Mouse (Mus musculus) telencephalon, adult 2 months (tissue): ENCODE results near the gene Dnah7b.
"Not testable (repeated sequence)": the region's sequence is repeated elsewhere in the genome, so short reads cannot be mapped to it uniquely, and the experiment has no call there.

Experiments
- DNase-seq: peaks from one replicate; pipeline ENCODE4 v3.0.0-alpha.2; 2011; ENCODE audit warnings: low read depth, low spot score

The Dnah7b gene

DNA sequence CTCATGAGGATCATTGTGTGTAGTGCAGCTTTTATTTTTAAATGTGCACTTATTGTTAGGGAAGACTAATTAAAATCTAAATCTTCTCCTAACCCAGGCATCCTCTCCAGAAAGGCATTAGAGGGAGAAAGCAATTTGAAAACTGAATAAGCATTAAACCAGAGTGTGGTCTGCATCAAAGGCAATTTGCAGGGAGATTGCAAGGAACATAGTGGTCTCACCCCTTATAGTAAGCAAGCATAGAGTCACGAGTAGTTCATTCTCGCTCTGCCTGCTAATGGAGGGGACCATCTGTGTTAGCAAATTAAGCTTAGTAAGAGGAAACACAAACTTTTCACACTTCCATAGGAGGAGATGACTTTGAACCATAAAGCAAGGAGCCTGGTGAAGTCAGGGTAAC lies 228.3 kb downstream of the Dnah7b start:
- DNase-seq, result not testable (repeated sequence)

DNA sequence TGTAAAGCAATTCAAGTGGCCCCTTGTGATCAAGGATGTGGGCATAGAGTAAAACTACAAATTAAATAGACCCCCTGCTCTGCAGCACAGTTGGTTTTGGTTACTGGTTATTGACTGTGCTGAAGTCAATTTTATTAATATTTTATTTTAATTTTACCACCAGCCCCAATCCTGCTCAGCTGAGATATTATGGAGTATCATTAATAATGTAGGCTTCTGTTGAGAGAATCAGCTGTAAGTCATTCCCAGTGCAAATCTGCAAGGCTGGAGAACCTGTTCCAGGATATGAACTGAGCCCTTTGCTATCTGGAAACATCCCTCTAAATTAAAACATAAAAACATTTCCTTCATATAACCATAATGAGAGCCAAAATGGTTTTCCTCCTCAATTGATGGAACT lies 259.8 kb downstream of the Dnah7b start:
- not testable (repeated sequence) for DNase-seq

DNA sequence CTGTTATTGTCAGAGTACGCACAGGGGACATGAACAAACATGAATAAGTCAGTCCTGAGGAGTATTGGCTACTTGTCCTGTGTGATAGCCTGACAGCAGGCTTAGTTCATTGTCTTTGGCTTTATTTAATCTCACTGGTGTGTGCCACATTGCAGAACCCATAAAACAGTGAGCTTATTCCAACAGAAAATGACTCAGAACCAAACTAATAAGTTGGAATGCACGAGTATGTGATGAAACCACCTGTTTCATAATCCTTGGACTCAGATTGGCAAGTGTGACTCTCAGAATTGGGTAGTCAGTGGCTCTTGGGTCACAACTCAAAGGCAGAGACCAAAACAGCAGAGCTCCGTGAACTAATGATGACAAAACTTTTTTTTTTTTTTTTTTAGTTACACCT lies 279.2 kb downstream of the Dnah7b start:
- DNase-seq, result not testable (repeated sequence)

DNA sequence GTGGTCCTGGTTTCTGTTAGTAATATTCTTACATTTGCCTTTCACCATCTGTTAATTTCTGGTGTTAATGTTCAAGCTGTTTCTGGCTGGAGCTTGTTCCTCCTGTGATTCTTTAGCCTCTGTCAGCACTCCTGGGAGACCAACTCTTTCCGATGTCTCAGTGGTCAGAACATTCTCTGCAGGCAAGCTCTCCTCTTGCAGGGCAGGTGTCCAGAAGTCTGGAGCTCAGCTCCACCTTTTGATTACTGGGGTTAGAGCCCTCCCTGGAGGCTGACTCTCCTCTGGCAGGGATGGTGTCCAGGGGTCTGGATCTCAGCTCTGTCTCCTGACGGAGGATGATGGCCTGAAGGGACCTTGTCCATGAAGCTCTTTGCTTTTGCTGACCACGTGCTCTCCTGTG lies 314.5 kb downstream of the Dnah7b start:
- DNase-seq, result not testable (repeated sequence)

DNA sequence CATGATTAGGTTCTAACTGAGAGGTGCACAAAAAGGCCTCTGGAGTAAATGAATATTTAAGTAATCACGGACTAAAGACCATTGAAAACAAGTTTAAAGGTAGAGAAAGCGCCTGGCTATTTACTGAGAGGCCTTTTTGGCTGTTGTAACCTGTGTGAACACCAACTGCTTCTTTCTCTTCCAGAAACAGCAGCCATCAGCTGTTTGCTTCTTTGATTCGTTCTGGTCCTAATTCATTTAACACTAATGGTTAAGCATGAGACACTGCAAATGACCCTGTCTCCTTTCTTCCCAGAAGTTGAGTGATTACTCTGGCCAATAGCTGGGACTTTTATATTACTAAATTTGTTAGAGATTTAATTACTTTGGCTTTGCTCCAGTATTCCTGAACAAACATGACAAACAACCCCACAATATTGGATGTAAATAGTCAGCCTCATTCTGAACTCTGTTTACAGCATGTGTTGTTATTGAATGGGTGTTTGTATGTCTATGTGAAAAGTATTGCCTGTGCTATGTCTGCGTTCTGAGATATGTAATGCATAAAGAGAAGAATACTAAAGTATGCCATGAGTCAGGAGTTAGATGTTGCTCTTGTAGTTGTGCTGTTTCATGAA lies 328.7 kb downstream of the Dnah7b start:
- DNase-seq, result not testable (repeated sequence)

DNA sequence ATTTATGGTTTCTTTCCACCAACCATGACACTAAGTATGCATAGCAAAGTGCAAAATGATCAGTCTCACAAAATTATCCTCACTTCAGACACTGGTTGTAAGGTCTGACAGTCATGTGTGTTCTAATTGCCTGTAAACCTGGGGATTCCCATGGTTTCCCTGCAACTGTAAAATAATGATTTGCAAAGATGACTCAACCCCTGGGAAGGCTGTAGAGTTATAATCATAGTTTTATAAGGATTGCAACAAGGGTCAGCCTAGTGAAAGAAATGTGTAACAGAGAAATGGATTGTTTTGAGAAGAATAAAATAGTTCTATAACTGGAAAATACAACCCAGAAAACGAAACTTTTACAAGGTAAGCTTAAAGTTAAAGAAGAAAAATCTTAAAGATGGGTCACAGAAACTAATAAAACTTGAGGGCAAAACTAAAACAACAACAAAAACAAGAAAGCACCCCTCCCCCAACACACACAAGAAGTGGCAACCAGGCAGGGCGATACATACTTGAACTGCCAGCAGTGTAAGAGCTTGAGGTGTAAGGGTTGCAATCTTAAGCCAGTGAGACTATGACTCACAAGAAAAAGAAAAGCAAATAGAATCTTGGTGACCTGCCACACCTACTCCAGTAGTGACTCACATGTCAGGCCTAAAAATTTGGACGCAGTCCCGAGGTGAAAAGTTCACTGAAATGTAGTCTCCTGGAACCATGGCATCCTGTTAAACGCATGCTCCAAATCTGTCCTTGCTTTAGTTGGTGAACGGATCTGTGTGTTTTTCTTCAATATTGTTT lies 342.4 kb downstream of the Dnah7b start:
- DNase-seq, result no peak

DNA sequence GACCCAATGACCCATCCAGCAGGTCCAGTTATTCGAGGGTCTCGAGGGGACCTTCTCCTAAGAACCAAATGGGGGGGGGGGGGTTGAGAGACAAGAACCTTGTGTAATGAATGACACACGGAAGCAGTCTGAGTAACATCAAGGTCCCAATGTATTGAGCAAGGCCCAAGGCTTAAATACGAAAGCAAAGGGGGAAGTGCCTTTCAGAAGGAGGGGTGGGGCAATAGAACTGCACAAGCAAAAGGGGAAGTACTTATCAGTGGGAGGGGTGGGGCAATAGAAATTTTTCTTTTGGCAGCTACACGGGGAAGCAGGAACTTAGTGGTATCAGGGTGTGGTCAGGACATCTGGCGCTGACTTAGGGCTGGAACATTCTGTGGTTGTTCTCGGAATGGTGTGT lies 348.7 kb downstream of the Dnah7b start:
- DNase-seq, result not testable (repeated sequence)

DNA sequence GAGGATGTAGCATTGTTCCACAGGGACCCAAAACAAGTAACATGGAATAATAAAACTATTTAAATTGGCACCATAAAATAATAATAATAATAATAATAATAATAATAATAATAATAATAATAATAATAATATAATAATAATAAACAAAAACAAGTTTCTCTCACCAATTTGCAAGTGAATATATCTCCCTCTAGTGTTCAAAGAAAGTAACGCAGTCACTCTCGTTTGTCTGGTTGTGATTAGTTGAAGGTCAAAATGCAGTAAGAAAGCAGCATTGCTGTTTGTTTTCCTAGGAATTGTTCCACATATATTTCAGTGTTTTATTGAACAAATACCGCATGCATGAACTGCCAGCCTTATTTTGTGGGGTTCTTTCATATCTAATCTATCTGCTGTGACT lies 350.8 kb downstream of the Dnah7b start:
- DNase-seq, result not testable (repeated sequence)

DNA sequence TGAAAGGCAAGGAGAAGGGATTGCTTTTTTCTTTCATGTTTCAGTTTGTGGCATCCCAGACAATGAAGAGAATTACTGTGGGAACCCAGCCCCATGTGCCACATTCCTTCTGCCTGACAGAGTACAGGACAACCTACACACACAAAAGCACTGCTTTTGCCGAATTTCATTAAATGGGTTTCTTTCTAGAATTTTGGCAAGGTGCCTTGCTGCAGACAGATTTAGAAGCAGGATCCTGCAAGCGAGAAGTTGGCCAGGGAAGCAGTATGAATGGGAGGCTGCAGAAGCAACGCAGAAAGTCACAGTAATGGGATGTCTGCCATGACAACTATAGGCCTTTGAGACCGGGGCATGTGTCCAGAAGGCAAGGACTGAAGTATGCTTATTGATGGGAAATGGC lies 352.9 kb downstream of the Dnah7b start:
- DNase-seq, result not testable (repeated sequence)
